Mouse (Mus musculus): ENCODE data around the gene Gm8297. TPM values are rescaled to one million over a fixed set of nuclear protein-coding genes. Genes with fewer than 3 reads are reported as not detected.
"Not testable (repeated sequence)": the region's sequence is repeated elsewhere in the genome, so short reads cannot be mapped to it uniquely, and the experiment has no call there.

The Gm8297 gene
- total RNA-seq (2014; rRNA removed): not detected in 2 replicates
- polyA plus RNA-seq (2015; fragmentation: Nextera tagmentation; extraction: Ambion mirVana): not detected in 2 replicates

DNA sequence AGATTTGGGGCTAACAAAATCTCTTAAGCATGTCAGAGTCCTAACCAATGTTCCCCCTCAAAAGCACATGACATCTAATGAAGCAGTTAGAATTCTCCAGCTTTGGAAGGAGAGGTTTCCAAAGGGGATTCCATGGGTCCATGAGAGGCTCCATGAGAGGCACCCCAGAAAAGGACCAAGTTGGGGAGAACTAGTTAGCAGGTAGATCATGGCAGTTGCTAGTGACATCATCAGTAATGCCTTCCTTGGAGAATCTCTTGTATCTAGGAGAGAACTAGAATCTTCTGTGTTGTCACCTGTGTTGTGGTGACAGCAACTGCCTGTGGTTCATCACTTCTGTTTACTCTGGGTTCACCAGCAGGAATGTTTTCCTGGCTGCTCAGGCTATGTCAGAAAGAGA lies at the start of gene Gm8297:
TSS of gene Gm8297 (plus strand) at position 301 of the 400 bp plus-strand sequence.
- H3K9ac ChIP-seq; H3K4me1 ChIP-seq (ENCODE audit: insufficient read depth); H3K36me3 ChIP-seq (ENCODE audit: insufficient read depth); H3K27me3 ChIP-seq (ENCODE audit: insufficient read depth, low read length); H3K9me3 ChIP-seq (ENCODE audit: low read length); H3K4me3 ChIP-seq (ENCODE audit: low read depth, low read length); DNase-seq; H3K27ac ChIP-seq (ENCODE audit: low read depth, low read length); H3K4me2 ChIP-seq (ENCODE audit: low read depth); ATAC-seq: not testable (repeated sequence)

GRCm38 (mm10) chr14:5015591-5015990 lies 31.9 kb downstream of the Gm8297 start, which contains the start of gene Gm3298:
Gm3298 (plus strand) TSS chr14:5015891.
- H3K4me1 ChIP-seq (ENCODE audit: insufficient read depth); H3K27ac ChIP-seq (ENCODE audit: low read depth, low read length); H3K4me2 ChIP-seq (ENCODE audit: low read depth); H3K4me3 ChIP-seq (ENCODE audit: low read depth, low read length); ATAC-seq; H3K36me3 ChIP-seq (ENCODE audit: insufficient read depth); H3K9ac ChIP-seq; H3K9me3 ChIP-seq (ENCODE audit: low read length); H3K27me3 ChIP-seq (ENCODE audit: insufficient read depth, low read length); DNase-seq: not testable (repeated sequence)
- 43% methylated on average over 1 of the region's 2 CpGs for WGBS

Other genes with a start within 250 kb of the Gm8297 start
- not detected in 2 replicates for gene Gm9602, start 207.6 kb upstream of the Gm8297 start, total RNA-seq (2014; rRNA removed)
- gene Gm9602, start 207.6 kb upstream of the Gm8297 start, polyA plus RNA-seq (2015; fragmentation: Nextera tagmentation; extraction: Ambion mirVana): not detected in 2 replicates
- gene Gm3269, start 145.8 kb upstream of the Gm8297 start, total RNA-seq (2014; rRNA removed): not detected in 2 replicates
- gene Gm3269, start 145.8 kb upstream of the Gm8297 start, polyA plus RNA-seq (2015; fragmentation: Nextera tagmentation; extraction: Ambion mirVana): not detected in 2 replicates
- gene Gm3264, start 128.4 kb upstream of the Gm8297 start, total RNA-seq (2014; rRNA removed): 2.2 and 6.8 TPM in 2 replicates
- 4.2 and 4.6 TPM in 2 replicates for gene Gm3264, start 128.4 kb upstream of the Gm8297 start, polyA plus RNA-seq (2015; fragmentation: Nextera tagmentation; extraction: Ambion mirVana)
- 0.15 and 0.33 TPM in 2 replicates for gene Gm3278, start 91.5 kb upstream of the Gm8297 start, total RNA-seq (2014; rRNA removed)
- gene Gm3278, start 91.5 kb upstream of the Gm8297 start, polyA plus RNA-seq (2015; fragmentation: Nextera tagmentation; extraction: Ambion mirVana): 0.16 and 0.20 TPM in 2 replicates
- not detected in 2 replicates for gene Gm3298, start 32.0 kb downstream of the Gm8297 start, total RNA-seq (2014; rRNA removed)
- not detected in 2 replicates for gene Gm3298, start 32.0 kb downstream of the Gm8297 start, polyA plus RNA-seq (2015; fragmentation: Nextera tagmentation; extraction: Ambion mirVana)
- gene 4930555G01Rik, start 66.7 kb downstream of the Gm8297 start, total RNA-seq (2014; rRNA removed): not detected in 2 replicates
- not detected in 2 replicates for gene 4930555G01Rik, start 66.7 kb downstream of the Gm8297 start, polyA plus RNA-seq (2015; fragmentation: Nextera tagmentation; extraction: Ambion mirVana)
- 16.8 and 21.4 TPM in 2 replicates for gene Gm8281, start 87.1 kb downstream of the Gm8297 start, total RNA-seq (2014; rRNA removed)
- 11.9 and 12.9 TPM in 2 replicates for gene Gm8281, start 87.1 kb downstream of the Gm8297 start, polyA plus RNA-seq (2015; fragmentation: Nextera tagmentation; extraction: Ambion mirVana)
- not detected in 2 replicates for gene Gm8279, start 147.6 kb downstream of the Gm8297 start, total RNA-seq (2014; rRNA removed)
- not detected in 2 replicates for gene Gm8279, start 147.6 kb downstream of the Gm8297 start, polyA plus RNA-seq (2015; fragmentation: Nextera tagmentation; extraction: Ambion mirVana)
- 2.2 and 2.6 TPM in 2 replicates for gene Gm3317, start 180.6 kb downstream of the Gm8297 start, total RNA-seq (2014; rRNA removed)
- gene Gm3317, start 180.6 kb downstream of the Gm8297 start, polyA plus RNA-seq (2015; fragmentation: Nextera tagmentation; extraction: Ambion mirVana): not detected in 2 replicates
- not detected in 2 replicates for gene Gm8271, start 201.9 kb downstream of the Gm8297 start, total RNA-seq (2014; rRNA removed)
- not detected in 2 replicates for gene Gm8271, start 201.9 kb downstream of the Gm8297 start, polyA plus RNA-seq (2015; fragmentation: Nextera tagmentation; extraction: Ambion mirVana)

Data from forebrain, postnatal 0 days (tissue).